Mouse (Mus musculus) lung, adult 18-20 months (tissue): ENCODE results near the gene 1810009A15Rik.

ENCODE experiments used
- DNase-seq, 2 experiments: peaks; one replicate each; pipeline ENCODE4 v3.0.0; 2022; ENCODE audit warnings: mixed read lengths in 2 of 2

1810009A15Rik gene

DNA sequence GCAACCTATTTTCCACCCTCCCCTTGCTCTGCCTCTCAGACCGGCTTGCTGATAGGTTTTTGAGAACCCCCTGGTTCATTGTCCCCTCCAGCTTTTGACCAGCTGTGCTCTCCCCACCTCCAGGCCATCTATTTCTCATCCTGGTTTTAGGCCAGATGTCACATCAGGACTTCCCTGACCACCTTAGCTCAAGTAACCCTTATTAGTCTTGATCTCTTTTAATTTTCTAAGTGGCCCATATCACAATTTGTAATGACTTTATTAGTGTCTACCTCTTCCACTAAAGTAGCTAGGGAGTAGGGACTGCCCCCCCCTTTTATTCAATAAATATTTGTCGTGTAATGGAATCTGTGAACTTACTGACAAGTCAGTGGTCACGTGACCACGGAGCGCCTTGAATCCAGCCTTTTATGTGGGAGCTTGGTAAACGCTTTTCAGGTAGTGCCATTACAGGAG is 32.2 kb downstream of the 1810009A15Rik start:
- peak in 1 of 2 experiments; percentile 51 for DNase-seq

DNA sequence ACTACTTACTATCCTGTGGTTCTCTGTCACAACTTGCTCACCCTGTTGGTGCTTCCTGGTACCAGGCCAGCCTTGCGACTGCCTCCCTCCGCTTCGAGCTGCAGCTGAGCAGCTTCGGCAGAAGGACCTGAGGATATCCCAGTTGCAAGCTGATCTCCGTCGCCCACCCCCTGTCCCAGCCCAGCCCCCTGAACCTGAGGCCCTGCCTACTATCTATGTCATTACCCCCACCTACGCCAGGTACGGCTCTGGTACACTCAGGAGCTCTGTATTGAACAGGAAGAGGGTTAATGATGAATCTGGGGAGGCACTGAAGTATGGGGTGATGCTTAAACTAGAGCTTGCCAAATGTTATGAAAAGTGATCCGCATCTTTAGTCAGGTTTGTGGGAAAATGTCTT is 33.1 kb downstream of the 1810009A15Rik start:
- DNase-seq, result no peak

GRCm38 (mm10) chr19:8926766-8927165 is 38.1 kb downstream of the 1810009A15Rik start:
- no peak for DNase-seq

DNA sequence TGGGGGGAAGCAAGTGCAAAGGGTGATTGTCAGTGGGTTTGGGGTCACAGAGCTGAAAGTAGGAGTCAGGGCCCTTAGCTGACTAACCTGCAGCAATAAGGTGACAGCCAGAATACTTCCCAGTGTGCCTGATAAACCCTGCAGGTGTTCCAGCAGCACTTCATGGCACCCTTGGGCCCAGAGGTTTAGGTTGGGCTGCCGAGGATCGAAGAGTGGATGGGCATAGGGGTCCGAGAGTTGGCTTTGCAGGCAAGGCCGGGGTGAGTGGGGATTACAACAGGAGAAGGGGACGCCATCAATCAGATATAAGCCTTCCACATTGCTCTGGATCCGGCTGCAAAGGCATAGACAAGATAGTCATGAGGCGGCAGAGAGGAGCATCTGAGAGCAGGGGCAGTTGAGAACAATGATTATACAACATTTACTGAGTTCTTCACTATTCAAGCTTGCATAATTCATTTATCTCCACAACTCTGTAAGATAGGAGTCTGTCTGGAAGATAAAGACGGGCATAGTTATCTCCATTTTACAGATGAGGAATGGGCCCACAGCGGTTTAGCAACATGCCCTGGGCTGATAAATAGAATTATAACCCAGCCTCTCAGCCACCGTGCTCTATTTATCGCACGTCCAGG is 39.4 kb downstream of the 1810009A15Rik start:
- no peak for DNase-seq

- DNase-seq, result no peak
Measured at GRCm38 (mm10) chr19:8928689-8929223, 40.1 kb downstream of the 1810009A15Rik start.

DNA sequence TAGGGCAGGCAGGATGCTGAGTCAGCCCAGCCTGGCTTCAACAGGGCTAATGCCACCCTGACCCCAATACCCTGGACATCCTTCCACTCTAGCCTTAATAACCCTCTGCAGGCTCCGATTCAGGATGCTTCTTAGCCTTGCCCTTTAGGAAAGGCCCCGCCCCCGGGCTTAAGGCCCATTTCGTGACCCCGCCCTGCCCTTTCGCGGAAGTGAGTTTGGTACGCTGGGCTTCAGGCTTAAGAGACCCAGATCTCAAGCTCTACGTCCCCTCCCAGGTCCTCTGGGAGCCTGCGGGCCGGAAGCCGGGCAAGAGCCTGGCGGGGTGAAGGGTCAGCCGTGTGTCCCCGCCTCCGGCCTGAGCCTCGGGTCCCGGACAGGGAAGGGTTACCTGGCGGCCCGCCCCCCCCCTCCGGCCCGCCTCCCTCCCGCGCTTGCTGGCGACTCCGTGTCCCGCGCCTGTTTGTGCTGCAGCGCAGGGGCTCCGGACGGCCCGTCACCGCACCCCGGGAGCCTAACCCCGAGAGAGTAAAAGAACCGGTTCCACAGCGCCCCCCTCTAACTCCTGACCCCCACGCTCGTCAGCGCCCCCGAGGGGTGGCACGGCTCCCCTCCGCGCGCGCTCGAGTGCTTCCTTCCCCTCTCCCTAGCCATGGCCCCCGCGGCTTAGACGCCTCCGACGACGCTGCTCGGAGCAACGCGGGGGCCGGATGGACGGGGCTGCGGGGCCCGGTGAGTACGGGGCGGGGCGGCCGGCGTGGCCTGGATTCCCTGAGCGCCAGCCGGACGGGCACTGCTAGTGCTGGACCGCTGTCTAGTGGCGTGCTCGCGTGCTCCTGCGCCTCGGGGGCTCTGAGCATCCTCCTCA is 40.8 kb downstream of the 1810009A15Rik start, which contains the start of the genes Rom1 and Eml3:
Rom1 (minus strand) TSS at position 133 of the 865 bp plus-strand sequence.
Eml3 (plus strand) TSS at position 329 of the 865 bp plus-strand sequence.
- peak; percentile 94 to 95 for DNase-seq

- no peak for DNase-seq
Measured at GRCm38 (mm10) chr19:8930117-8930516, 41.5 kb downstream of the 1810009A15Rik start.

- DNase-seq, result no peak
Measured at GRCm38 (mm10) chr19:8930771-8931170, 42.1 kb downstream of the 1810009A15Rik start.

- no peak for DNase-seq
Measured at GRCm38 (mm10) chr19:8936736-8937135, 48.1 kb downstream of the 1810009A15Rik start.
